Mouse (Mus musculus): ENCODE data around the gene Mef2c. TPM values are rescaled to one million over a fixed set of nuclear protein-coding genes. Genes with fewer than 3 reads are reported as not detected.
A peak's percentile ranks its signal among the peaks of the same experiment; 100 is the strongest.

Mef2c gene
- polyA plus RNA-seq, 1 experiment from 2014 or later, result 69.9 TPM

DNA sequence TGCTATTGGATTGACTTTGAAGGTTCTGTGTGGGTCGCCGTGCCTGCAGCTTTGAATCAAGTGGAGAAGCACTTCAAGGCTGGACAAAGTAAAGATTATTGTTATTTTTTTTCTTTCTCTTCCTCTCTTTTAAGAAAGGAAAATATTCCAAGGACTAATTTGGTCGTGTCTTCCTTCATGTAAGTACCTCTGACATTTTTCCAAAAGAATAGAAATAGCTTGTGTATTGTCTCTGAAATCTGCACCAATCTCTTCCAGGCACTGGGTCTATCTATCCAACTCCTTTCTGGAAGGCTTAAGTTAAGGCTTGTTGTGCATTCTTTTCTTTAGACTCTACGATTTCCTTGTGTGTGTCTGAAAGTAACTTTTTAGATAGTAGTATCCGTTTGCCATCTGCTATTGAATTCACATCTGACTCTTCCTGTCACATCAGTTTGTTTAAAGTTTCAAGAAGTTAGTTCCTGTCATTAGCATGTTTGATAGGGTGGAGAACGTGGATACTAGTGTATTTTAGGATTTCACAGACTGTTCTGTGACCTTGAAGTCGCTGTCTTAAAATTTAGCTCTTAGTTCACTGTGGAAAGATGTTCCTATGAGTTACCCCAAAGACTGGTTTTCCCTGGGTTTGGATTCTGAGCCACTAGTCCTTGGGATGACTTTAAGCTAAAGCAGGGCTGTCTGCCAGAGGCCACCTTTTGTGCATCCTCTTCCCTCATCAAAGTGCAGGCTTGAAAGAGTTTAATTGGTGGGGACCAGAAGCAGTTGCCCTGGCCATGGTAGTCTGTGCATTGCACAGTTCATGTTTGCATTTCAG is 21.3 kb downstream of the Mef2c start:
- 14% methylated on average over 7 of the region's 7 CpGs for WGBS
- H3K4me3 ChIP-seq, result peak overlapping the region; percentile 57
- peak overlapping the region; percentile 81 for H3K4me2 ChIP-seq (replicated peaks)
- H3K9me3 ChIP-seq, result no peaks in the 10 kb centered on the region
- peak overlapping the region; percentile 54 for H3K9ac ChIP-seq
- H3K4me1 ChIP-seq, result no peaks in the 10 kb centered on the region
- H3K27ac ChIP-seq, result peak overlapping the region; percentile 80
- H3K36me3 ChIP-seq, result no peaks in the 10 kb centered on the region
- no peaks in the 10 kb centered on the region for H3K27me3 ChIP-seq
- no peak for ATAC-seq (ENCODE audit: insufficient number of reproducible peaks, insufficient read depth, low FRiP score, low TSS enrichment)

DNA sequence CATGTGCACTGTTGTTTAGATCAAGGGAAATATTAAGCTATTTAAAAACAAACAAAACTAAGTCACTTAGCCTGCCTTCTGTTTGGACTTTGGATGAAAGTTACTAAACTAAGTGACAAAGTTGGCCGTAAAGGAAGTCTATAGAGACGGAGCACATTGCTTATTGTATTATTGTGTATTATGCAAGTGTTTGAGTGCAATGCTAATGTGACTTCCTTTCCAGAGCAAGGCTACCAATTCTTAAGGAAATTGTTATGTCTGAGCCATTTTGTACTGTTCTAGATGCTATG is 21.8 kb downstream of the Mef2c start:
- Histone ChIP-seq H3K4me2 (replicated peaks) (peak overlapping the region; percentile 81), H3K4me1 (no peaks in the 10 kb centered on the region), H3K27me3 (no peaks in the 10 kb centered on the region), H3K4me3 (peak overlapping the region; percentile 57), H3K9me3 (no peaks in the 10 kb centered on the region), H3K36me3 (no peaks in the 10 kb centered on the region), H3K27ac (no peak overlapping the region), H3K9ac (peak overlapping the region; percentile 54)
- no peak for ATAC-seq (ENCODE audit: insufficient number of reproducible peaks, insufficient read depth, low FRiP score, low TSS enrichment)
- WGBS, result 47% methylated on average over 2 of the region's 2 CpGs

DNA sequence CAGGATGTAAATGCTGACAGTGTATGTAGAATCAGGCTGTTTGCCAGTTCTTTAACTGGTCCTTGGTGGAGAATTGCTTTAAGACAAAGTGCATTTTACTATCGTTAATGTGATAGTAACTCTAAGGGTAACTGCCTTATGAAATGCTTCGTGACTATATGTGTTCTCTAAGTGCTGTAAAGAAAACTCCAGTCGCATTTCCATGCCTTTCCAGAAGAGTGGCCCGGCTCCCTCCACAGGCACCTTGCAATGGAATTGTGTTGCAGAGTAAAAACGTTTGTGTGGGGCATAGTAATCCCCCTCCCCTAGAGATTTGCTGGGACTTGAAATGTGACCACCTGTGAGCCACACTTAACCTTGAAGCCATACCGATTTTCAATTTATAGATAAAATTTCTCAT is 22.2 kb downstream of the Mef2c start:
- 30% methylated on average over 6 of the region's 6 CpGs for WGBS
- no peaks in the 10 kb centered on the region for H3K9me3 ChIP-seq
- H3K27ac ChIP-seq, result no peak overlapping the region
- H3K9ac ChIP-seq, result 0 out of 2 replicates have a peak overlapping the region, but pooled peaks have one; percentile 54
- H3K4me1 ChIP-seq, result no peaks in the 10 kb centered on the region
- no peak for ATAC-seq (ENCODE audit: insufficient number of reproducible peaks, insufficient read depth, low FRiP score, low TSS enrichment)
- no peaks in the 10 kb centered on the region for H3K36me3 ChIP-seq
- no peaks in the 10 kb centered on the region for H3K27me3 ChIP-seq
- H3K4me3 ChIP-seq, result peak overlapping the region; percentile 57
- peak overlapping the region; percentile 81 for H3K4me2 ChIP-seq (replicated peaks)

DNA sequence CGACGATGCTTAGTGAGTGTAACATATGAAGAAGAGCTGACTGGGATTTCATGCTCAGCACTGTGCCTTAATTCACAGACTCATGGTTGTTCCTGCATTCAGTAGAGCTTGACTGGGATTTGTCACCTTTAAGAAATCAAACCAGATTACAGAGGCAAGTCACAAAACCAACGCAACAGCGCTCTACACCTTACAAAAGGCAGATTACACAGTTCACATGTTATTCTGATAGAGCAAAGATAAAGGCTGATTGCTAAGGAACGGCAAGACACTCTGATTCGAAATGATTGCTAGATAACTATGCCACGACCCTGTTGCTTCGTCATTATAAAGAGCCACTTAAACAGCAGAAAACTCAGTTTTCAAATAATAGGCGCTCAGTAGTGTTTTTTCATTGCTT is 24.1 kb downstream of the Mef2c start:
- Histone ChIP-seq H3K4me1 (no peaks in the 10 kb centered on the region), H3K4me2 (replicated peaks) (peak overlapping the region; percentile 30), H3K9ac (no peak overlapping the region), H3K36me3 (no peaks in the 10 kb centered on the region), H3K27me3 (no peaks in the 10 kb centered on the region), H3K9me3 (no peaks in the 10 kb centered on the region), H3K4me3 (no peak overlapping the region), H3K27ac (no peak overlapping the region)
- ATAC-seq (ENCODE audit: insufficient number of reproducible peaks, insufficient read depth, low FRiP score, low TSS enrichment), result no peak
- 72% methylated on average over 9 of the region's 9 CpGs for WGBS

GRCm38 (mm10) chr13:83529729-83530314 is 26.0 kb downstream of the Mef2c start:
- Histone ChIP-seq H3K9me3 (no peaks in the 10 kb centered on the region), H3K4me1 (no peaks in the 10 kb centered on the region), H3K36me3 (no peaks in the 10 kb centered on the region), H3K9ac (no peak overlapping the region), H3K4me2 (replicated peaks) (no peak overlapping the region), H3K4me3 (no peak overlapping the region), H3K27me3 (no peaks in the 10 kb centered on the region), H3K27ac (no peak overlapping the region)
- ATAC-seq (ENCODE audit: insufficient number of reproducible peaks, insufficient read depth, low FRiP score, low TSS enrichment), result no peak
- WGBS, result 73% methylated on average over 8 of the region's 8 CpGs

- no peak overlapping the region for H3K27ac ChIP-seq
- H3K36me3 ChIP-seq, result no peaks in the 10 kb centered on the region
- ATAC-seq (ENCODE audit: insufficient number of reproducible peaks, insufficient read depth, low FRiP score, low TSS enrichment), result no peak
- WGBS, result 77% methylated on average over 4 of the region's 4 CpGs
- H3K4me2 ChIP-seq (replicated peaks), result no peak overlapping the region
- H3K9me3 ChIP-seq, result no peaks in the 10 kb centered on the region
- no peak overlapping the region for H3K4me3 ChIP-seq
- H3K27me3 ChIP-seq, result no peaks in the 10 kb centered on the region
- H3K4me1 ChIP-seq, result no peaks in the 10 kb centered on the region
- no peak overlapping the region for H3K9ac ChIP-seq
Measured at GRCm38 (mm10) chr13:83530889-83531288, 27.1 kb downstream of the Mef2c start.

GRCm38 (mm10) chr13:83531968-83532591 is 28.2 kb downstream of the Mef2c start:
- Histone ChIP-seq H3K4me3 (no peak overlapping the region), H3K9me3 (no peaks in the 10 kb centered on the region), H3K36me3 (no peaks in the 10 kb centered on the region), H3K27me3 (no peaks in the 10 kb centered on the region), H3K4me1 (no peaks in the 10 kb centered on the region), H3K9ac (no peak overlapping the region), H3K4me2 (replicated peaks) (no peak overlapping the region), H3K27ac (no peak overlapping the region)
- no peak for ATAC-seq (ENCODE audit: insufficient number of reproducible peaks, insufficient read depth, low FRiP score, low TSS enrichment)
- WGBS, result 45% methylated on average over 8 of the region's 8 CpGs

GRCm38 (mm10) chr13:83536361-83536760 is 32.5 kb downstream of the Mef2c start:
- no peaks in the 10 kb centered on the region for H3K9me3 ChIP-seq
- H3K27ac ChIP-seq, result no peak overlapping the region
- no peak for ATAC-seq (ENCODE audit: insufficient number of reproducible peaks, insufficient read depth, low FRiP score, low TSS enrichment)
- H3K4me2 ChIP-seq (replicated peaks), result no peak overlapping the region
- H3K9ac ChIP-seq, result no peak overlapping the region
- H3K4me3 ChIP-seq, result no peak overlapping the region
- no peaks in the 10 kb centered on the region for H3K4me1 ChIP-seq
- WGBS, result 66% methylated on average over 3 of the region's 3 CpGs
- H3K36me3 ChIP-seq, result no peaks in the 10 kb centered on the region
- H3K27me3 ChIP-seq, result no peaks in the 10 kb centered on the region

GRCm38 (mm10) chr13:83537163-83537562 is 33.3 kb downstream of the Mef2c start:
- Histone ChIP-seq H3K27me3 (no peaks in the 10 kb centered on the region), H3K9ac (no peak overlapping the region), H3K36me3 (no peaks in the 10 kb centered on the region), H3K4me3 (no peak overlapping the region), H3K4me1 (no peaks in the 10 kb centered on the region), H3K9me3 (no peaks in the 10 kb centered on the region), H3K4me2 (replicated peaks) (no peak overlapping the region), H3K27ac (no peak overlapping the region)
- 58% methylated on average over 5 of the region's 5 CpGs for WGBS
- no peak for ATAC-seq (ENCODE audit: insufficient number of reproducible peaks, insufficient read depth, low FRiP score, low TSS enrichment)

DNA sequence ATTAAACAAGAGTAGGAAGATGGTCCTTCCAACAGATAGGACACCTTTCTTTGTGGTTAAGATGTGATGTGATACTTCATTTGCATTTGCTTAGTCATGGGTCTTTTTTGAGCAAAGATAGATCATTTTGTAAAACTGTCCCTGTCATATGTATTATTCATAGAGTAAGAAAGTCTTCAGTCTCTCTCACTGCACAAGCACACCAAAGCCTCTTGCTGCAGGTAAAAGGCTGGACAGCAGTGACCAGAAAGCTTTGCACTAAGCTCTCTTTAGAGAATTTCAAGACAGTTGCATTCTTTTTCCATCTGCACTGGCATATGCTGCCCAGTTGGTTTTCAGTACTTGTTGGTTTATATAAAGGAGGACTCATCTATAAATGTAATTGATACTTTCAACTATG is 36.1 kb downstream of the Mef2c start:
- no peaks in the 10 kb centered on the region for H3K9me3 ChIP-seq
- H3K9ac ChIP-seq, result no peak overlapping the region
- ATAC-seq (ENCODE audit: insufficient number of reproducible peaks, insufficient read depth, low FRiP score, low TSS enrichment), result no peak
- no peak overlapping the region for H3K27ac ChIP-seq
- H3K36me3 ChIP-seq, result no peaks in the 10 kb centered on the region
- H3K27me3 ChIP-seq, result no peaks in the 10 kb centered on the region
- H3K4me2 ChIP-seq (replicated peaks), result no peak overlapping the region
- H3K4me1 ChIP-seq, result no peaks in the 10 kb centered on the region
- no peak overlapping the region for H3K4me3 ChIP-seq

GRCm38 (mm10) chr13:83542666-83543065 is 38.8 kb downstream of the Mef2c start:
- no peaks in the 10 kb centered on the region for H3K9me3 ChIP-seq
- no peak overlapping the region for H3K27ac ChIP-seq
- no peak for ATAC-seq (ENCODE audit: insufficient number of reproducible peaks, insufficient read depth, low FRiP score, low TSS enrichment)
- 43% methylated on average over 5 of the region's 5 CpGs for WGBS
- no peak overlapping the region for H3K4me2 ChIP-seq (replicated peaks)
- no peak overlapping the region for H3K9ac ChIP-seq
- H3K27me3 ChIP-seq, result no peaks in the 10 kb centered on the region
- no peaks in the 10 kb centered on the region for H3K36me3 ChIP-seq
- H3K4me1 ChIP-seq, result no peaks in the 10 kb centered on the region
- H3K4me3 ChIP-seq, result no peak overlapping the region

DNA sequence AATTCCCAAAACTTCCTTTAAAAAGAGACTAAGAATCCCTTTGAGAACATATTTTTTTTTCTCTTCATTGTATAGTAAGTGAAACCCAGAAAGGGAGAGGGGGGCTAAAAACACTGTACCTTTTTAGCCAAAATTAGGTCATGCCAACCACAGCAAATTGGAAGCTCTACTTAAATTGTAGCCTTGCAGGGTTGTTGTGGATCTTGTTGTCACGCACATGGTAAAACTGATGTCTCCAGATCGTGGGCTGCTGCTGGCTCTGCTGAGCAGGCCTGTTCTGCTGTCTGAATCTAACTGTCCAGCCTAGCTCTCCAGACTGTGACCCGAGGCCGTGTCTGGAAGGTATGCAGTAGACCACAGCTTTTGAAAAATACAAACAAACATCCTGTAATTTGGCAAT is 40.9 kb downstream of the Mef2c start:
- Histone ChIP-seq H3K36me3 (no peaks in the 10 kb centered on the region), H3K9ac (no peak overlapping the region), H3K4me1 (no peaks in the 10 kb centered on the region), H3K9me3 (no peaks in the 10 kb centered on the region), H3K27me3 (no peaks in the 10 kb centered on the region), H3K4me2 (replicated peaks) (no peak overlapping the region), H3K4me3 (no peak overlapping the region), H3K27ac (no peak overlapping the region)
- no peak for ATAC-seq (ENCODE audit: insufficient number of reproducible peaks, insufficient read depth, low FRiP score, low TSS enrichment)
- WGBS, result 39% methylated on average over 4 of the region's 4 CpGs
